Mouse (Mus musculus): ENCODE data around the gene Nfkb1. TPM values are rescaled to one million over a fixed set of nuclear protein-coding genes. Genes with fewer than 3 reads are reported as not detected.
A peak's percentile ranks its signal among the peaks of the same experiment; 100 is the strongest.

Nfkb1 gene
- polyA plus RNA-seq, 1 experiment from 2014 or later: 35.9 TPM

GRCm38 (mm10) chr3:135552874-135553273, 138.5 kb downstream of the Nfkb1 start:
- TF ChIP-seq EP300 (IDR thresholded peaks at IDR 0.05) (no peak), CTCF (IDR thresholded peaks at IDR 0.05) (no peak)
- no peak overlapping the region for H3K4me2 ChIP-seq (replicated peaks; ENCODE audit: low read depth, low read length)
- no peak overlapping the region for H3K9ac ChIP-seq (replicated peaks; ENCODE audit: low read depth)
- WGBS: 71% methylated on average over 5 of the region's 5 CpGs
- no peak overlapping the region for H3K4me3 ChIP-seq (ENCODE audit: low read depth, low read length)
- H3K27me3 ChIP-seq (replicated peaks; ENCODE audit: insufficient read depth, low read length): no peaks in the 10 kb centered on the region
- no peaks in the 10 kb centered on the region for H3K36me3 ChIP-seq (ENCODE audit: insufficient read depth, low read length)
- no peaks in the 10 kb centered on the region for H3K4me1 ChIP-seq (ENCODE audit: insufficient read depth, low read depth, low read length)
- H3K27ac ChIP-seq (ENCODE audit: low read length): no peak overlapping the region
- no peaks in the 10 kb centered on the region for H3K9me3 ChIP-seq (ENCODE audit: low read length)
- no peak for ATAC-seq
- no peak for DNase-seq (ENCODE audit: low spot score)

- H3K4me3 ChIP-seq (ENCODE audit: low read depth, low read length): no peak overlapping the region
- ATAC-seq (no peak), DNase-seq (ENCODE audit: low spot score) (no peak)
- no peaks in the 10 kb centered on the region for H3K27me3 ChIP-seq (replicated peaks; ENCODE audit: insufficient read depth, low read length)
- H3K4me1 ChIP-seq (ENCODE audit: insufficient read depth, low read depth, low read length): no peaks in the 10 kb centered on the region
- TF ChIP-seq EP300 (IDR thresholded peaks at IDR 0.05): no peak
- TF ChIP-seq CTCF (IDR thresholded peaks at IDR 0.05): no peak
- no peak overlapping the region for H3K4me2 ChIP-seq (replicated peaks; ENCODE audit: low read depth, low read length)
- no peaks in the 10 kb centered on the region for H3K9me3 ChIP-seq (ENCODE audit: low read length)
- no peak overlapping the region for H3K27ac ChIP-seq (ENCODE audit: low read length)
- 78% methylated on average over 8 of the region's 8 CpGs for WGBS
- H3K9ac ChIP-seq (replicated peaks; ENCODE audit: low read depth): no peak overlapping the region
- H3K36me3 ChIP-seq (ENCODE audit: insufficient read depth, low read length): no peaks in the 10 kb centered on the region
Observed at GRCm38 (mm10) chr3:135547298-135547697, 144.0 kb downstream of the Nfkb1 start.

GRCm38 (mm10) chr3:135546212-135546923, 145.0 kb downstream of the Nfkb1 start:
- H3K4me3 ChIP-seq (ENCODE audit: low read depth, low read length): no peak overlapping the region
- no peaks in the 10 kb centered on the region for H3K9me3 ChIP-seq (ENCODE audit: low read length)
- H3K9ac ChIP-seq (replicated peaks; ENCODE audit: low read depth): no peak overlapping the region
- DNase-seq (ENCODE audit: low spot score) (no peak), ATAC-seq (peak; percentile 35; the same call in 1 of the 2 replicates)
- 0 out of 2 replicates have a peak overlapping the region, but pooled peaks have one; percentile 14 for H3K27ac ChIP-seq (ENCODE audit: low read length)
- no peaks in the 10 kb centered on the region for H3K36me3 ChIP-seq (ENCODE audit: insufficient read depth, low read length)
- H3K27me3 ChIP-seq (replicated peaks; ENCODE audit: insufficient read depth, low read length): no peaks in the 10 kb centered on the region
- H3K4me2 ChIP-seq (replicated peaks; ENCODE audit: low read depth, low read length): no peak overlapping the region
- TF ChIP-seq EP300 (IDR thresholded peaks at IDR 0.05) (no peak), CTCF (IDR thresholded peaks at IDR 0.05) (no peak)
- no peaks in the 10 kb centered on the region for H3K4me1 ChIP-seq (ENCODE audit: insufficient read depth, low read depth, low read length)
- WGBS: 49% methylated on average over 13 of the region's 13 CpGs

Other genes starting within 250 kb of the Nfkb1 start
- gene Manba, start 205.9 kb downstream of the Nfkb1 start, polyA plus RNA-seq (2015; fragmentation: Nextera tagmentation; extraction: Ambion mirVana): 9.2 and 9.9 TPM in 2 replicates
- 57.4 and 93.5 TPM in 2 replicates for gene Slc39a8, start 133.7 kb upstream of the Nfkb1 start, polyA plus RNA-seq (2015; fragmentation: Nextera tagmentation; extraction: Ambion mirVana)